Mouse (Mus musculus) small intestine, adult 2 months (tissue): ENCODE measurements around the gene Brca1. TPM values are rescaled to one million over a fixed set of nuclear protein-coding genes. Genes with fewer than 3 reads are reported as not detected.

ENCODE experiments used
- H3K27ac ChIP-seq: fragments of 200-500 bp; 2 replicates; pipeline ENCODE4 v1.5.1; 2012; ENCODE audit warnings: low read depth, low read length, control low read depth, inconsistent platforms; ENCODE audit not compliant: insufficient read depth
- H3K27me3 ChIP-seq: fragments of 200-500 bp; 2 replicates; pipeline ENCODE4 v1.6.1; 2012; ENCODE audit warnings: mild to moderate bottlenecking, moderate library complexity, low read length, inconsistent platforms; ENCODE audit not compliant: control insufficient read depth, insufficient read depth
- H3K36me3 ChIP-seq: fragments of 200-500 bp; 2 replicates; pipeline ENCODE4 v1.6.1; 2012; ENCODE audit warnings: mild to moderate bottlenecking, low read length, control low read depth, inconsistent platforms; ENCODE audit not compliant: control insufficient read depth, insufficient read depth
- H3K4me1 ChIP-seq: fragments of 200-500 bp; 2 replicates; pipeline ENCODE4 v1.6.1; 2012; ENCODE audit warnings: low read length, inconsistent platforms, mixed read lengths; ENCODE audit not compliant: control insufficient read depth, insufficient read depth, insufficient read length
- H3K4me3 ChIP-seq: fragments of 200-500 bp; 2 replicates; pipeline ENCODE4 v1.5.1; 2012; ENCODE audit warnings: low read depth, mild to moderate bottlenecking, control low read depth, inconsistent platforms, low read length, moderate library complexity
- CTCF ChIP-seq: fragments of 200-500 bp; IDR thresholded peaks from 2 replicates; pipeline ENCODE4 v1.5.1; 2012; ENCODE audit warnings: low read depth, mild to moderate bottlenecking, control low read depth, inconsistent platforms, low read length, moderate library complexity, mixed read lengths; ENCODE audit not compliant: insufficient replicate concordance, insufficient read length; ENCODE audit errors: extremely low read depth
- POLR2A ChIP-seq: fragments of 200-500 bp; IDR thresholded peaks from 2 replicates; pipeline ENCODE4 v1.6.1; 2012; ENCODE audit warnings: low read depth, mild to moderate bottlenecking, control low read depth, inconsistent platforms, low read length, moderate library complexity
- WGBS: fragments of 180-500 bp; shearing (Covaris S2); methylation state at CpG from one replicate; pipeline ENCODE4 v1.1.7; 2018; 5-methylcytosine and 5-hydroxymethylcytosine counted together
- polyA plus RNA-seq: library from polyadenylated mRNA; depleted of rRNA; stranded (reverse); fragments of >200 nt; gene quantifications from 2 replicates; pipeline ENCODE4 v1.2.3, GENCODE M21; 2012

The Brca1 gene
- polyA plus RNA-seq, 1 experiment = 1.0 TPM

- no peak for TF ChIP-seq POLR2A
- no peak for TF ChIP-seq CTCF
- H3K36me3 ChIP-seq = peaks cover 36% of the 10 kb centered on the region
- H3K27ac ChIP-seq = peak overlapping the region; percentile 54; the same call in 1 of the 2 replicates
- 23% methylated on average over 2 of the region's 2 CpGs for WGBS
- H3K4me3 ChIP-seq = no peak overlapping the region
- H3K27me3 ChIP-seq = no peaks in the 10 kb centered on the region
- H3K4me1 ChIP-seq = no peaks in the 10 kb centered on the region; the same call in 1 of the 2 replicates
Observed at GRCm38 (mm10) chr11:101556954-101557353, 5.2 kb upstream of the Brca1 start.

GRCm38 (mm10) chr11:101556541-101556940 is 4.8 kb upstream of the Brca1 start:
- no peaks in the 10 kb centered on the region for H3K27me3 ChIP-seq
- H3K27ac ChIP-seq = peak overlapping the region; percentile 54; the same call in 1 of the 2 replicates
- TF ChIP-seq CTCF = no peak
- no peak for TF ChIP-seq POLR2A
- H3K4me1 ChIP-seq = no peaks in the 10 kb centered on the region; the same call in 1 of the 2 replicates
- WGBS = 28% methylated on average over 7 of the region's 7 CpGs
- H3K36me3 ChIP-seq = peaks cover 36% of the 10 kb centered on the region
- no peak overlapping the region for H3K4me3 ChIP-seq

DNA sequence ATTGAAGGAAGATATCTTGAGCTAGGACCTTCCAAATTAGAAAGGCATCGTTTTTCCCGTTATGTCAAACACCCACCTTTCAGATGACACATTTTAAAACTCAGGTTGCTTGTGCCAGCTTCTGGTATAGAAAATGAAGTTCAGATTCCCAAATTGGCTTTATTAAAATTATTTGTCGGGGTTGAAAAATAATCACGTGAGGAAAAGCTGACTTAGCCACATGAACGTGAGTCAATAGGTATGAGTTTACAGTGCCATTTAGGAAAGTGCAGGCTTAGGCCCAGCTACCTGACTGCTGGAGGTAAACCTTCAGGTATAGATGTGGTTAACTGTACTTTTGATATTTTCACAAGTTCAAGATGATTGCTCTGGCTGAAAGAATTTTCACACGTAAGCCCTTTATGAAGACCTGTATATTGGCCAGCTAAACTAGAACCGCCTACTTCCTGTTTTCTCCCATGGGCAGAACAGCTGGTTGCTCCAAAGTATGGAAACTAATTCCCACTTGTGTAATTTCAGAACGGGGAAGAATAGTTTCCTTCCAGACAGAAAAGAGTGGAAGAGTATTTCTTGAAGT is 1.7 kb upstream of the Brca1 start:
- Histone ChIP-seq H3K4me3 (peak overlapping the region; percentile 83), H3K36me3 (peaks cover 15% of the 10 kb centered on the region), H3K4me1 (no peaks in the 10 kb centered on the region; the same call in 1 of the 2 replicates), H3K27me3 (no peaks in the 10 kb centered on the region), H3K27ac (peak overlapping the region; percentile 86)
- TF ChIP-seq CTCF (no peak), POLR2A (no peak)
- 3% methylated on average over 8 of the region's 8 CpGs for WGBS

DNA sequence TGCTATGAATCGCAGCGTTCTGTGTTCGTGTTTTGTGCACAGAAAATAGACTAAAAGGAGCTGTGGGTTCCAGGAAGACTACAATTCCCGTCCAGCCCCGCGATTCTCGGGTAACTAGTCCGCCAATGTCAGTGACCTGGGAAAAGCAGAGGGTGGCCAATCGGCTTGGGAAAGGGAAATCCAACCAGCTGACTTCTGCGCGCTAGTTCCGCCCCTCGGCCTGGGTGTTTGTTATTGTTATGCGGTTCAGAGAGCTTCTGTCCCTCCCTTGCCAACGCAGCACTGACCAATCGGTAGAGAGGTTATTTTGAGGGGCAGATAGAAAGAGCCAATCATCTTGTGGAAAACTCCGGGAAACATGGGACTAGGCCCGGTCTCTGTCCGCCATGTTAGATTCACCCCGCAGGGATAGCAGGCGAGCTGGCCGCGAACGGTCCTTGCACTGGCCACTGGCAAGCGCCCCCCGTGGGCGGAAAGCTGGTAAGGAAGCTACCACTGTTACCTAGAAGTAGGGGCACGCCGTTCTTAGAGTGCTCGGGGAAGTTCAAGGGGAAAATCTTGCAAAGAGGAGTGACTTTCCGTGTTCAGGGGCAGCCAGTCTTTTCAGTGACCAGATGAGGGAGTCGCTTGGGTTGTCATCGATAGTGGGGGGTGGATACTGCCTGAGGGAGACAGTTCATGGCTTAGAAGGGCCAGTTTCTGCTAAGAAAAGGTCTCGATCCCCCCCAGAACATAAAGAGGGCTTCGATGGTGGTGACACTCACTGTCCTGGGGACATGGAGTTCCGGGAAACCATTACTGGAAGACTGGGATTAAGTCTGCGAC is 933 bp upstream of the Brca1 start:
- under 1% methylated on average over 37 of the region's 37 CpGs for WGBS
- Histone ChIP-seq H3K27ac (peak overlapping the region; percentile 93), H3K27me3 (no peaks in the 10 kb centered on the region), H3K4me3 (peak overlapping the region; percentile 83), H3K4me1 (no peaks in the 10 kb centered on the region; the same call in 1 of the 2 replicates), H3K36me3 (peaks cover 9% of the 10 kb centered on the region)
- peak; percentile 3; the same call in 1 of the 2 replicates for TF ChIP-seq CTCF
- TF ChIP-seq POLR2A = peak; percentile 81

DNA sequence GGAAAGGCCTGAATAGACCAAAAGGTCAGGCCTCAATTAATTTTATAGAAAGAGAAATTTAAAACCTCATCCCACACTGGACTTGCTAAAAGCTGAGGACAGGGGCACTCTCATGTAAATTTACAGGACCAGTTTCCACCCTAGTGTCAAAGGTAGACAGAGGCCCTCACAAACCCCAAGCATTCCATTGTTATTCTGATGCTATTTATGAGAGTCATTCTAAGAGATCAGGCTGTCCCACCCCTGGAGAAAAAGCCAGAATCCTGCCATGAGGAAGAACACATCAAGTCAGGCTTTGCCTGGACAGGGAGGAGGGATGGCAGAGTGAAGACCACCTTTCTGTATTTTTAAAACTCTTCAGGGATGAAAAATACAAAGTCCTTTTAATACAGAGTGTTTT is 3.2 kb downstream of the Brca1 start:
- H3K4me3 ChIP-seq = no peak overlapping the region
- TF ChIP-seq CTCF = no peak
- TF ChIP-seq POLR2A = no peak

GRCm38 (mm10) chr11:101544132-101544531 is 7.6 kb downstream of the Brca1 start:
- TF ChIP-seq POLR2A (no peak), CTCF (no peak)
- 57% methylated on average over 1 of the region's 1 CpGs for whole genome bisulfite sequencing
- no peak overlapping the region for H3K4me3 ChIP-seq
- peak overlapping the region; percentile 6; the same call in 1 of the 2 replicates for H3K27ac ChIP-seq
- 0 out of 2 replicates have a peak, but pooled peaks cover 2% of the 10 kb centered on the region for H3K4me1 ChIP-seq
- H3K36me3 ChIP-seq = no peaks in the 10 kb centered on the region; the same call in 1 of the 2 replicates
- no peaks in the 10 kb centered on the region for H3K27me3 ChIP-seq

More for the DNA sequence above, 3.2 kb downstream of the Brca1 start:
- Histone ChIP-seq H3K27me3 (no peaks in the 10 kb centered on the region), H3K36me3 (no peaks in the 10 kb centered on the region; the same call in 1 of the 2 replicates), H3K4me1 (no peaks in the 10 kb centered on the region), H3K27ac (no peak overlapping the region)

- Histone ChIP-seq H3K27me3 (no peaks in the 10 kb centered on the region), H3K27ac (peak overlapping the region; percentile 6; the same call in 1 of the 2 replicates), H3K4me1 (0 out of 2 replicates have a peak, but pooled peaks cover 2% of the 10 kb centered on the region), H3K4me3 (no peak overlapping the region), H3K36me3 (no peaks in the 10 kb centered on the region; the same call in 1 of the 2 replicates)
- TF ChIP-seq CTCF (no peak), POLR2A (no peak)
- 67% methylated on average over 9 of the region's 9 CpGs for WGBS
Observed at GRCm38 (mm10) chr11:101543533-101543932, 8.2 kb downstream of the Brca1 start.
